Mouse (Mus musculus) left cerebral cortex, adult 18-20 months (tissue): ENCODE results near the gene Khsrp. TPM values are rescaled to one million over a fixed set of nuclear protein-coding genes. Genes with fewer than 3 reads are reported as not detected.

ENCODE experiments used
- DNase-seq, 2 experiments: peaks; one replicate each; pipeline ENCODE4 v3.0.0; 2021 to 2022; ENCODE audit warnings: low spot score in 2 of 2, mixed read lengths in 1 of 2
- total RNA-seq, 2 experiments: library from RNA; stranded (reverse); gene quantifications; 2 replicates each; pipeline ENCODE4 v1.2.3; 2021

Gene Khsrp
- total RNA-seq, 2 experiments from 2014 or later, result 106 to 108 TPM

GRCm38 (mm10) chr17:56988921-56989430 is 42.3 kb downstream of the Khsrp start:
- no peak for DNase-seq

GRCm38 (mm10) chr17:56988441-56988840 is 42.9 kb downstream of the Khsrp start:
- no peak for DNase-seq

- DNase-seq, result no peak
Measured at GRCm38 (mm10) chr17:56986105-56986805, 45.1 kb downstream of the Khsrp start.

GRCm38 (mm10) chr17:56985656-56986055 is 45.7 kb downstream of the Khsrp start:
- DNase-seq, result no peak

- DNase-seq, result no peak
Measured at GRCm38 (mm10) chr17:56984886-56985285, 46.4 kb downstream of the Khsrp start.

- no peak for DNase-seq
Measured at GRCm38 (mm10) chr17:56982013-56982412, 49.3 kb downstream of the Khsrp start, which contains the start of gene Acer1. Gene Acer1 (minus strand): TSS chr17:56982126.

- no peak for DNase-seq
Measured at GRCm38 (mm10) chr17:56981049-56981448, 50.3 kb downstream of the Khsrp start.

GRCm38 (mm10) chr17:56979524-56979923 is 51.8 kb downstream of the Khsrp start:
- no peak for DNase-seq

GRCm38 (mm10) chr17:56976531-56977390 is 54.6 kb downstream of the Khsrp start:
- DNase-seq, result no peak

- no peak for DNase-seq
Measured at GRCm38 (mm10) chr17:56975391-56975790, 55.9 kb downstream of the Khsrp start.

GRCm38 (mm10) chr17:56974708-56975240 is 56.5 kb downstream of the Khsrp start:
- DNase-seq, result no peak

GRCm38 (mm10) chr17:56973956-56974707 is 57.2 kb downstream of the Khsrp start:
- DNase-seq, result no peak

Other genes with a start within 250 kb of the Khsrp start
- gene Rfx2, start 200.5 kb downstream of the Khsrp start, total RNA-seq, result 1 to 10 TPM; 2.6 to 2.7 TPM
- not detected for gene Acsbg2, start 157.1 kb downstream of the Khsrp start, total RNA-seq
- under 1 TPM; 0.14 to 0.40 TPM for gene 1700061G19Rik, start 156.0 kb downstream of the Khsrp start, total RNA-seq
- gene Mllt1, start 96.1 kb downstream of the Khsrp start, total RNA-seq, result 10 to 100 TPM; 86.7 to 95.8 TPM
- not detected for gene Acer1, start 49.4 kb downstream of the Khsrp start, total RNA-seq
- gene Clpp, start 41.2 kb downstream of the Khsrp start, total RNA-seq, result 10 to 100 TPM; 63.8 to 67.7 TPM
- gene Alkbh7, start 34.2 kb downstream of the Khsrp start, total RNA-seq, result 10 to 100 TPM; 26.1 to 28.1 TPM
- gene Pspn, start 31.5 kb downstream of the Khsrp start, total RNA-seq, result under 1 TPM in 1 of 2 experiments, not detected in 1; 0.82 TPM
- 10 to 100 TPM; 60.7 to 64.5 TPM for gene Gtf2f1, start 20.2 kb downstream of the Khsrp start, total RNA-seq
- gene Gm17949, start 20.1 kb downstream of the Khsrp start, total RNA-seq, result under 1 TPM in 1 of 2 experiments, not detected in 1; 0.49 TPM
- gene Slc25a41, start 10.1 kb upstream of the Khsrp start, total RNA-seq, result under 1 TPM in 1 of 2 experiments, not detected in 1; 0.40 TPM
- 1 to 10 TPM in 1 of 2 experiments, under 1 TPM in 1; 0.68 to 1.6 TPM for gene Crb3, start 27.6 kb upstream of the Khsrp start, total RNA-seq
- gene Slc25a23, start 28.3 kb upstream of the Khsrp start, total RNA-seq, result 100 to 1,000 TPM; 314 to 325 TPM
- gene Dennd1c, start 47.0 kb upstream of the Khsrp start, total RNA-seq, result 1 to 10 TPM; 1.2 to 1.8 TPM
- 100 to 1,000 TPM; 543 to 577 TPM for gene Tubb4a, start 56.3 kb upstream of the Khsrp start, total RNA-seq
- under 1 TPM; 0.37 to 0.52 TPM for gene Tnfsf9, start 73.8 kb upstream of the Khsrp start, total RNA-seq
- gene Cd70, start 118.3 kb upstream of the Khsrp start, total RNA-seq, result not detected
- not detected for gene Tnfsf14, start 162.7 kb upstream of the Khsrp start, total RNA-seq
- under 1 TPM in 1 of 2 experiments, not detected in 1; 0.84 TPM for gene C3, start 196.6 kb upstream of the Khsrp start, total RNA-seq
- gene Gpr108, start 216.9 kb upstream of the Khsrp start, total RNA-seq, result 10 to 100 TPM; 24.1 to 26.7 TPM
- gene Trip10, start 217.9 kb upstream of the Khsrp start, total RNA-seq, result 10 to 100 TPM in 1 of 2 experiments, 1 to 10 TPM in 1; 9.5 to 10.2 TPM
- 1 to 10 TPM; 2.9 to 3.1 TPM for gene Vav1, start 247.6 kb upstream of the Khsrp start, total RNA-seq